Mouse (Mus musculus): Measurements from ENCODE around the gene Tmem143. TPM values are rescaled to one million over a fixed set of nuclear protein-coding genes. Genes with fewer than 3 reads are reported as not detected.
"Not testable (repeated sequence)": the region's sequence is repeated elsewhere in the genome, so short reads cannot be mapped to it uniquely, and the experiment has no call there.

Tmem143 gene
- polyA plus RNA-seq, 1 experiment from 2014 or later, result 3.3 TPM

GRCm38 (mm10) chr7:45869787-45870186 lies 27.0 kb upstream of the Tmem143 start:
- peaks cover 62% of the 10 kb centered on the region for H3K4me1 ChIP-seq

DNA sequence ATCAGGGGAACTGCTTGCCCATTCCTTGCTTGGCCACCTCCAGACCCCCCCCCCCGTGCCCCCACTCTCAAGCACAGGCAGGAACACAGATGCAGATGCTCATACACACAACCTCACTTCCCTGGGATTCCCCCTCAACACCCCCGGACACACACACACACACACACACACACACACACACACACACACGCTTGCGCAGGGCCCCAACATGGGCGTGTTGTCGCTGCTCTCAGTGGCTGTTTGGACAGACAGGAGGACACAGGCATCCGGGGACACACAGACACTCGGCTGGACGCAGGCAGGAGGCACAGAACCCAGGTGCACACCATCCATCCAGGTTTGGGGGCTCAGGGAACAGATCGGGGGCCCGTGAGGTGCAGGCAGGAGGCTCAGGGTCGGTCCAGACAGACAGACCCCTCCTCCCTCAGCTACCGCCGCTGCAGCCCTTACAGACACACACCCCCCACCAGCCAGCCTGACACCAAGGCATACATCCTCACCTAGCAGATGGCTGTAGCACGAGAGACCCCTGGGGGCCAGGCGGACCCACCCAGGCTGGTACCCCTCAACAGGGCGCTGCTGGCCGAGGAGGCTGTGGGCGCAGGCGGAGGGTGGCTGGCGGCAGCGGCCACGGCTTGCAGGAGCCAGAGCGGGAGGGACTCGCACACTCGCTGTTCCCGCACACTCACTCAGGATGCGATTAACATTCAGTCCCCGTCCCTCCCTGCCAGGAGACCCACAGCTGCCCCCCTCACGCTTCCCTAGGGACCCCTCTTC lies 26.3 kb upstream of the Tmem143 start:
- peaks cover 9% of the 10 kb centered on the region; the same call in 1 of the 2 replicates for H3K36me3 ChIP-seq (replicated peaks)
- under 1% methylated on average over 30 of the region's 30 CpGs for WGBS
- peak overlapping the region; percentile 31 for H3K4me3 ChIP-seq (replicated peaks)
- H3K9me3 ChIP-seq, result no peaks in the 10 kb centered on the region
- peak overlapping the region; percentile 56 for H3K4me2 ChIP-seq
- ATAC-seq (ENCODE audit: low FRiP score), result no peak
- H3K27me3 ChIP-seq, result peaks cover 66% of the 10 kb centered on the region
- H3K4me1 ChIP-seq, result peaks cover 64% of the 10 kb centered on the region
- H3K9ac ChIP-seq, result peak overlapping the region; percentile 49
- H3K27ac ChIP-seq, result no peak overlapping the region

More at GRCm38 (mm10) chr7:45869787-45870186, 27.0 kb upstream of the Tmem143 start:
- Histone ChIP-seq H3K4me2 (peak overlapping the region; percentile 56), H3K9me3 (no peaks in the 10 kb centered on the region), H3K27ac (no peak overlapping the region), H3K27me3 (peaks cover 69% of the 10 kb centered on the region), H3K9ac (peak overlapping the region; percentile 49), H3K4me3 (replicated peaks) (peak overlapping the region; percentile 31), H3K36me3 (replicated peaks) (peaks cover 9% of the 10 kb centered on the region; the same call in 1 of the 2 replicates)
- no peak for ATAC-seq (ENCODE audit: low FRiP score)
- WGBS, result 6% methylated on average over 14 of the region's 14 CpGs

- Histone ChIP-seq H3K4me3 (replicated peaks) (peak within 1 kb of the TSS; percentile 81), H3K9ac (peak within 1 kb of the TSS; percentile 94), H3K4me1 (peaks cover 49% of the 10 kb centered on the region), H3K27ac (peak within 1 kb of the TSS; percentile 83), H3K36me3 (replicated peaks) (peaks cover 31% of the 10 kb centered on the region), H3K4me2 (peak within 1 kb of the TSS; percentile 94), H3K27me3 (peaks cover 44% of the 10 kb centered on the region), H3K9me3 (no peaks in the 10 kb centered on the region)
- 1% methylated on average over 18 of the region's 18 CpGs for WGBS
- ATAC-seq (ENCODE audit: low FRiP score), result peak; percentile 83
Observed at GRCm38 (mm10) chr7:45872624-45873023, 24.1 kb upstream of the Tmem143 start, which contains the start of gene Kdelr1. Gene Kdelr1, plus strand, starts transcription at chr7:45872772.

GRCm38 (mm10) chr7:45873061-45873947 lies 23.4 kb upstream of the Tmem143 start:
- Histone ChIP-seq H3K36me3 (replicated peaks) (peaks cover 35% of the 10 kb centered on the region), H3K9ac (peak overlapping the region; percentile 94), H3K4me3 (replicated peaks) (peak overlapping the region; percentile 81), H3K4me1 (peaks cover 42% of the 10 kb centered on the region), H3K9me3 (no peaks in the 10 kb centered on the region), H3K27ac (peak overlapping the region; percentile 83), H3K27me3 (peaks cover 37% of the 10 kb centered on the region), H3K4me2 (peak overlapping the region; percentile 94)
- WGBS, result 4% methylated on average over 28 of the region's 28 CpGs
- ATAC-seq (ENCODE audit: low FRiP score), result peak; percentile 51

- H3K27me3 ChIP-seq, result peaks cover 2% of the 10 kb centered on the region
- peaks cover 71% of the 10 kb centered on the region for H3K36me3 ChIP-seq (replicated peaks)
- no peak overlapping the region for H3K4me3 ChIP-seq (replicated peaks)
- no peaks in the 10 kb centered on the region for H3K9me3 ChIP-seq
- H3K27ac ChIP-seq, result no peak overlapping the region
- ATAC-seq (ENCODE audit: low FRiP score), result no peak
- H3K9ac ChIP-seq, result no peak overlapping the region
- WGBS, result 97% methylated on average over 7 of the region's 7 CpGs
- peaks cover 16% of the 10 kb centered on the region for H3K4me1 ChIP-seq
- H3K4me2 ChIP-seq, result no peak overlapping the region
Observed at GRCm38 (mm10) chr7:45876895-45877294, 19.8 kb upstream of the Tmem143 start.

- not testable (repeated sequence) for ATAC-seq (ENCODE audit: low FRiP score)
- 96% methylated on average over 1 of the region's 1 CpGs for WGBS
- H3K36me3 ChIP-seq (replicated peaks), result peaks cover 85% of the 10 kb centered on the region
Observed at GRCm38 (mm10) chr7:45878278-45878677, 18.5 kb upstream of the Tmem143 start, which contains the start of gene Grin2d. Gene Grin2d, minus strand, starts transcription at chr7:45878378.

DNA sequence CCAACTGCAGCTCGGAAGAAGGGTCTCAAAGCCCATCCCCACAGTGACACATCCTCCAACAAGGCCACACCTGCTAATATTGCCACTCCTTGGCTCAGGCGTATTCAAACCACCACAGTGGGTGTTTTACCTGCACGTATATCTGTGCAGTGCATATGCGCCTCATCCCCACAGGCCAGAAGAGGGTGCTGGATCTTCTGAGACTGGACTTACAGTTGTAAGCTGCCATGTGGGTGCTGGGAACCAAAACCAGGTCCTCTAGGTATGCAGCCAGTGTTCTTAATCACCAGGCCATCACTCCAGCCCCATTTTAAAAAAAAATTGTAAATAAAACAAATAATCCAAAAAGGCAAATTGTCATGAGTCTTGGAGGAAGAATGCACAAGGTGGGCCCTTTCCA lies 16.2 kb upstream of the Tmem143 start:
- H3K4me2 ChIP-seq, result no peak overlapping the region
- no peaks in the 10 kb centered on the region for H3K4me1 ChIP-seq
- H3K4me3 ChIP-seq (replicated peaks), result no peak overlapping the region
- no peaks in the 10 kb centered on the region for H3K9me3 ChIP-seq
- WGBS, result 97% methylated on average over 4 of the region's 4 CpGs
- H3K9ac ChIP-seq, result no peak overlapping the region
- H3K36me3 ChIP-seq (replicated peaks), result peaks cover 97% of the 10 kb centered on the region
- no peak for ATAC-seq (ENCODE audit: low FRiP score)
- H3K27ac ChIP-seq, result no peak overlapping the region
- H3K27me3 ChIP-seq, result no peaks in the 10 kb centered on the region

More at GRCm38 (mm10) chr7:45878278-45878677, 18.5 kb upstream of the Tmem143 start, which contains the start of gene Grin2d:
- not testable (repeated sequence) for H3K27me3 ChIP-seq; H3K4me2 ChIP-seq; H3K9me3 ChIP-seq; H3K4me3 ChIP-seq (replicated peaks); H3K27ac ChIP-seq; H3K9ac ChIP-seq
- H3K4me1 ChIP-seq, result peaks cover 16% of the 10 kb centered on the region

DNA sequence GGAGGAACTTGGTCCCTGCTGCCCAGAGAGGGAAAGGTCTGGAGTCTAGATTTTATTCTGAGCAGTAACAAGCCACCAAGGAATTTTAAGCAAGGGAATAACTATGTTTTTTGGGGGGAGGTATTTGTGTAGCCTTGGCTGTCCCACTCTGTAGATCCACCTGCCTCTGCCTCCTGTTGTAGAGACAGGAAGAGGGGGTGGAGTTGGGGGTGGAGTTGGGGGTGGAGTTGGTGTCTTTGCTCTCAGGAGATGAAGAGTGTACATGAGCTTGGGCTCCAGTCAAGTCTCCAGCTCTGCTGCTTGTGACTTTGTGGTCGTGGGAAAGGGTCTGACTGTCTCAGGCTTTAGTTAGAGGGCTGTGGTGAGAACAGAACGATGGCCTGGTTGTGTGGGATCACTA lies 15.7 kb upstream of the Tmem143 start:
- H3K9me3 ChIP-seq, result no peaks in the 10 kb centered on the region
- H3K36me3 ChIP-seq (replicated peaks), result peaks cover 94% of the 10 kb centered on the region
- 86% methylated on average over 2 of the region's 2 CpGs for WGBS
- no peak overlapping the region for H3K4me2 ChIP-seq
- H3K4me3 ChIP-seq (replicated peaks), result no peak overlapping the region
- H3K27me3 ChIP-seq, result no peaks in the 10 kb centered on the region
- H3K27ac ChIP-seq, result no peak overlapping the region
- H3K4me1 ChIP-seq, result no peaks in the 10 kb centered on the region
- ATAC-seq (ENCODE audit: low FRiP score), result no peak
- no peak overlapping the region for H3K9ac ChIP-seq

DNA sequence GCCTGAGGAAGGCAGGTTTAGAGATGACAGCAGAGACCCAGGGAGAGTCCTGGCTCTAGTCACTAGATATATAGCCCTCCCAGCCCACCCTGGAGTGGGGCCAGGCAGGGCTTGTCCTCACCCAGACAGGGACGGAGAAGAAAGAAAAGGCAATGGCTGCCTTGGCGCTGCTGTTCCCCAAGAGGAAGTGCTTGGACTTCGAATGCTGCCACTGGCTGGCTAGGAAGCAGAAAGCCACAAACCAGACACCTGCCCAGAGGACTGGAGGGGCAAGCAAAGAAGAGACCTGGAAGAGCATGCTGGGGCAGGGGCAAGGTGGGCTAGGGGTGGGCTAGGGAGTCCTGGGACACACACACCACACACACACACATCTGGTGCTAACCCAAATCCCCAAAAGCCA lies 9.5 kb upstream of the Tmem143 start:
- ATAC-seq (ENCODE audit: low FRiP score), result no peak
- no peak overlapping the region for H3K27ac ChIP-seq
- H3K9ac ChIP-seq, result no peak overlapping the region
- H3K36me3 ChIP-seq (replicated peaks), result peaks cover 34% of the 10 kb centered on the region
- no peaks in the 10 kb centered on the region for H3K9me3 ChIP-seq
- H3K4me2 ChIP-seq, result no peak overlapping the region
- H3K4me1 ChIP-seq, result no peaks in the 10 kb centered on the region
- H3K27me3 ChIP-seq, result 0 out of 2 replicates have a peak, but pooled peaks cover 4% of the 10 kb centered on the region
- whole genome bisulfite sequencing, result 63% methylated on average over 3 of the region's 3 CpGs
- H3K4me3 ChIP-seq (replicated peaks), result no peak overlapping the region

DNA sequence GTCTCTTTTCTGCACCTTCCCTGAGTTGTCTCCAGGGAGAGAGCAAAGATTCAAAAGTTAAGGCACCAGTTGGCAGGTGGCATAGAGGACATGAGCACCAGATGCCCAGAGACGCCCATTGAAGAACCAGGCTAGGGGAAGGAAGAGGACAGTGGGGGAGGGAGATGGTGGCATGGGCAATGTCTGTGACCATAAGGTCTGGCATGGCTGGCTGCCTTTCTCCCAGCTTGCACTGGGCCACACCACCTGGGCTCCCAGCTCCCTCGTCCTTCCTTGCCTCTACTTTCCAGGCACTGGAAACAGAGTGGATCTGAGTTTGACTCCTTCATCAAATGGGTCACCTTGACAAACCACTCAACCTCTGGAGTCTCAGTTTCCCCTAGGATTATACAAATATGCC lies 4.1 kb upstream of the Tmem143 start:
- H3K4me1 ChIP-seq, result peaks cover 11% of the 10 kb centered on the region
- peaks cover 9% of the 10 kb centered on the region for H3K27me3 ChIP-seq
- H3K9ac ChIP-seq, result no peak overlapping the region
- no peaks in the 10 kb centered on the region for H3K9me3 ChIP-seq
- 86% methylated on average over 2 of the region's 2 CpGs for WGBS
- no peak overlapping the region for H3K4me2 ChIP-seq
- H3K36me3 ChIP-seq (replicated peaks), result no peaks in the 10 kb centered on the region
- no peak overlapping the region for H3K27ac ChIP-seq
- no peak for ATAC-seq (ENCODE audit: low FRiP score)
- no peak overlapping the region for H3K4me3 ChIP-seq (replicated peaks)

- no peak overlapping the region for H3K9ac ChIP-seq
- WGBS, result 85% methylated on average over 6 of the region's 6 CpGs
- H3K36me3 ChIP-seq (replicated peaks), result no peaks in the 10 kb centered on the region
- H3K9me3 ChIP-seq, result no peaks in the 10 kb centered on the region
- H3K27ac ChIP-seq, result no peak overlapping the region
- H3K4me1 ChIP-seq, result peaks cover 16% of the 10 kb centered on the region
- H3K27me3 ChIP-seq, result peaks cover 9% of the 10 kb centered on the region
- ATAC-seq (ENCODE audit: low FRiP score), result peak; percentile 37
- peak overlapping the region; percentile 48 for H3K4me3 ChIP-seq (replicated peaks)
- peak overlapping the region; percentile 85 for H3K4me2 ChIP-seq
Observed at GRCm38 (mm10) chr7:45895931-45896516, 717 bp upstream of the Tmem143 start.
